Mouse (Mus musculus) forebrain, embryonic 12.5 days (tissue): ENCODE data around the gene Pla2g7. TPM values are rescaled to one million over a fixed set of nuclear protein-coding genes. Genes with fewer than 3 reads are reported as not detected.

Experiments
- ATAC-seq: fragments of 200-750 bp; cut with Nextera tagmentation; 2 replicates; pipeline ENCODE4 v1.8.0; 2017; ENCODE audit warnings: moderate TSS enrichment; ENCODE audit not compliant: low FRiP score
- H3K27ac ChIP-seq: fragments of 300-500 bp; sonication (generic); 2 replicates; pipeline ENCODE4 v1.5.1; 2016; ENCODE audit warnings: mild to moderate bottlenecking
- H3K27me3 ChIP-seq: fragments of 300-500 bp; sonication (generic); 2 replicates; pipeline ENCODE4 v1.6.1; 2016; ENCODE audit warnings: mild to moderate bottlenecking
- H3K36me3 ChIP-seq: fragments of 300-500 bp; sonication (generic); replicated peaks from 2 replicates; pipeline ENCODE4 v1.6.1; 2016; ENCODE audit warnings: mild to moderate bottlenecking
- H3K4me1 ChIP-seq: fragments of 300-500 bp; sonication (generic); 2 replicates; pipeline ENCODE4 v1.6.1; 2016
- H3K4me2 ChIP-seq: fragments of 300-500 bp; sonication (generic); 2 replicates; pipeline ENCODE4 v1.6.1; 2016; ENCODE audit warnings: mild to moderate bottlenecking, moderate library complexity
- H3K4me3 ChIP-seq: fragments of 300-500 bp; sonication (generic); replicated peaks from 2 replicates; pipeline ENCODE4 v1.5.1; 2016; ENCODE audit warnings: mild to moderate bottlenecking
- H3K9ac ChIP-seq: fragments of 300-500 bp; sonication (generic); 2 replicates; pipeline ENCODE4 v1.6.1; 2016; ENCODE audit warnings: mild to moderate bottlenecking
- H3K9me3 ChIP-seq: fragments of 300-500 bp; sonication (generic); 2 replicates; pipeline ENCODE4 v1.6.1; 2016
- WGBS: fragments of 180-500 bp; shearing (Covaris S2); methylation state at CpG from one replicate; pipeline ENCODE4 v1.1.7; 2016; 5-methylcytosine and 5-hydroxymethylcytosine counted together
- polyA plus RNA-seq: library from polyadenylated mRNA; unstranded; fragments of >200 nt; fragmentation: Nextera tagmentation; extraction: Ambion mirVana; gene quantifications from 2 replicates; pipeline ENCODE4 v1.2.1, GENCODE M21; 2016

Pla2g7 gene
- polyA plus RNA-seq, 1 experiment from 2014 or later = 3.4 TPM

DNA sequence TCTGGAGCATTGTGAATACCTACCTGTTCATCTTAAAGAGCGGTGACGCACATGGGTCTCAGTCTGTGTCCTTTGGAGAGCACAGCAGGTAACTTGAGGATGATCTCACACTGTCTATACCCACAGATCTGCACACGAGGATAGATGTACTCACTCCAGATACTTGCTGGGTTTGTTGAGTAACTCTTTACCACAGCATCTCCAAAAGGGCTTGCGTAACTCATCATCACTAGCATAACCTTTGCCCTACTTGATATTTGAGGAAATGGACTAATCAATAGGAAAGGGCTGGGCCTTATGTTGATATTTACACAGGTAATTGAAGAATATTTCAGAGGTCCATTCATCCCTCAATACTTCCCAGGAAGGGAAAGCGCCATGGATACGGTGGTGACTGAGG lies 21.9 kb downstream of the Pla2g7 start:
- 92% methylated on average over 6 of the region's 6 CpGs for WGBS
- H3K9ac ChIP-seq = no peak overlapping the region
- no peak overlapping the region for H3K4me2 ChIP-seq
- H3K4me1 ChIP-seq = no peaks in the 10 kb centered on the region
- H3K9me3 ChIP-seq = no peaks in the 10 kb centered on the region
- H3K4me3 ChIP-seq = no peak overlapping the region
- ATAC-seq = no peak
- no peaks in the 10 kb centered on the region for H3K27me3 ChIP-seq
- H3K27ac ChIP-seq = no peak overlapping the region
- no peaks in the 10 kb centered on the region for H3K36me3 ChIP-seq

- Histone ChIP-seq H3K9ac (no peak overlapping the region), H3K4me1 (no peaks in the 10 kb centered on the region), H3K4me2 (no peak overlapping the region), H3K4me3 (no peak overlapping the region), H3K9me3 (no peaks in the 10 kb centered on the region), H3K27me3 (no peaks in the 10 kb centered on the region), H3K27ac (no peak overlapping the region), H3K36me3 (no peaks in the 10 kb centered on the region)
- 84% methylated on average over 5 of the region's 5 CpGs for WGBS
- no peak for ATAC-seq
These were observed 22.6 kb downstream of the Pla2g7 start for GRCm38 (mm10) chr17:43590531-43590930.

DNA sequence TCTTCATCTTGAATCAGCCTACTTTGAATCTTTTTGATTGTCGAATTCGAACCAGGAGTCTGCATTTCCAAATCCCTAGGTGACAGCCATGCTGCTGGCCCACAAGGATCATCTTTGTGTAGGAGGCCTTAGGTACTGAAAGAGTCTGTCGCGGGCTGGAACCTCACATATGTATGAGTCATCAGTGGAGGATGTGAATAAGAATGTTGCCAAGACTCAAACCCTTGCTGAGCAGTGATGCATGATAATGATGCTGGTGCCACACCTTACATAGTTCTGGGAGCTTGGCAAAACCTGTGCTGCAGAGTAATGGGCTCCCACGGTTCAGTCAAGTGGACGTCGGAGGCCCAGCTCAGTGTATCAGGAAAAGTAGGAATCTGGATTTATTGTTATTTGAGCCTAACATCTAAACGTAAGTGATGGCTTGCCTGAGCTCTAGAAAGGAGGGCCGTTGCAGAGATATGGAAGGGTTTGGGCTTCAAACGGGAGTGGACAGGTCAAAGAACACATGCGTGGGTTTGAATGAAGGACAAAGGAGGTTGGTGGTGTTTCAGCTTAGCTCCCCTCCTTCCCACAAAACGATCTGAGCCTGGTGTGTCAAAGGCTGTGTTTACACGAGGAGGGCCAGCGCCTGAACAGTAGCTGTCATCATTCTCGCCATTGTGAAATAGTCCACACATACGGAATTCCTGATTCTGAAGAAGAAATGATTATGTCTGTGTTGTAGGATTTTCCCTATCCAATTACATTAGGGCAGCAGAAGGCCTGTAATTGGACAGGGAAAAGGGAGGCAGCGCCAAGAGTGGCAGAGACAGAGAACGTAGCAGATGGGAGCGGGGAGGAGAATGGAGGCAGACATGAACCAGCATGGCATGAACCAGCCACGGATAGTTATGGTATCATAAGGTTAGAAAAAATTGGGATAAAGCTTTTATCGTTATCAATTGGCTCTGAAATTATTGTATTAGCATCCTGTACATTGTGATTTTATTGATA lies 24.7 kb downstream of the Pla2g7 start:
- no peaks in the 10 kb centered on the region for H3K27me3 ChIP-seq
- H3K27ac ChIP-seq = no peak overlapping the region
- no peak overlapping the region for H3K4me3 ChIP-seq
- ATAC-seq = no peak
- H3K4me1 ChIP-seq = no peaks in the 10 kb centered on the region
- no peak overlapping the region for H3K4me2 ChIP-seq
- 0 out of 2 replicates have a peak, but pooled peaks cover 4% of the 10 kb centered on the region for H3K9me3 ChIP-seq
- WGBS = 89% methylated on average over 21 of the region's 21 CpGs
- no peaks in the 10 kb centered on the region for H3K36me3 ChIP-seq
- no peak overlapping the region for H3K9ac ChIP-seq

GRCm38 (mm10) chr17:43597742-43598141 lies 29.8 kb downstream of the Pla2g7 start:
- Histone ChIP-seq H3K4me1 (no peaks in the 10 kb centered on the region), H3K9ac (no peak overlapping the region), H3K4me3 (no peak overlapping the region), H3K4me2 (no peak overlapping the region), H3K36me3 (no peaks in the 10 kb centered on the region), H3K27ac (no peak overlapping the region), H3K9me3 (0 out of 2 replicates have a peak, but pooled peaks cover 6% of the 10 kb centered on the region), H3K27me3 (no peaks in the 10 kb centered on the region)
- WGBS = 96% methylated on average over 2 of the region's 2 CpGs
- ATAC-seq = no peak

- H3K9ac ChIP-seq = no peak overlapping the region
- 0 out of 2 replicates have a peak, but pooled peaks cover 6% of the 10 kb centered on the region for H3K9me3 ChIP-seq
- ATAC-seq = no peak
- H3K4me1 ChIP-seq = no peaks in the 10 kb centered on the region
- WGBS = 66% methylated on average over 4 of the region's 4 CpGs
- H3K27me3 ChIP-seq = no peaks in the 10 kb centered on the region
- H3K27ac ChIP-seq = no peak overlapping the region
- H3K4me2 ChIP-seq = no peak overlapping the region
- H3K4me3 ChIP-seq = no peak overlapping the region
- H3K36me3 ChIP-seq = no peaks in the 10 kb centered on the region
These were observed 30.8 kb downstream of the Pla2g7 start for GRCm38 (mm10) chr17:43598706-43599105.

- no peaks in the 10 kb centered on the region for H3K36me3 ChIP-seq
- no peak overlapping the region for H3K9ac ChIP-seq
- no peak overlapping the region for H3K4me3 ChIP-seq
- H3K27ac ChIP-seq = no peak overlapping the region
- peak; percentile 44; the same call in 1 of the 2 replicates for ATAC-seq
- no peaks in the 10 kb centered on the region for H3K9me3 ChIP-seq
- H3K27me3 ChIP-seq = no peaks in the 10 kb centered on the region
- H3K4me2 ChIP-seq = no peak overlapping the region
- no peaks in the 10 kb centered on the region for H3K4me1 ChIP-seq
- WGBS = 11% methylated on average over 3 of the region's 3 CpGs
These were observed 38.8 kb downstream of the Pla2g7 start for GRCm38 (mm10) chr17:43606704-43607103.

DNA sequence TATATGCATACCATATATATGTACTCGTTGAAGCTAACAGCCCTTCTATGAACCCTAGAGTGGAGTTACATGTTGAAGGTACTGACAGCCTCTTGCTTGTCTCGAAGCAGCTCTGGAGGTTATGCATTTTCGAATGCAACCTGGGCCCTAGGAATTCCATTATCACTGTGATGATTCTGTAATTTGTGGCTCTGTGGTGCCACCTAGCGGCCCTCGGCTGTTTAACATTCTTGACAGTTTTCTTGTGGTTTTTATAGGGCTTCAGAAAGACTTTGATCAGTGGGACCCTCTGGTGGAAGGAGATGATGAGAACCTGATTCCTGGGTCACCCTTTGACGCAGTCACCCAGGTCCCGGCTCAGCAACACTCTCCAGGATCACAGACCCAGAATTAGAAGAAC lies 43.7 kb downstream of the Pla2g7 start:
- H3K9me3 ChIP-seq = no peaks in the 10 kb centered on the region
- peak; percentile 77; the same call in 1 of the 2 replicates for ATAC-seq
- H3K4me2 ChIP-seq = no peak overlapping the region
- 23% methylated on average over 7 of the region's 7 CpGs for WGBS
- no peak overlapping the region for H3K9ac ChIP-seq
- no peak overlapping the region for H3K27ac ChIP-seq
- no peaks in the 10 kb centered on the region for H3K27me3 ChIP-seq
- no peaks in the 10 kb centered on the region for H3K36me3 ChIP-seq
- H3K4me3 ChIP-seq = no peak overlapping the region
- H3K4me1 ChIP-seq = no peaks in the 10 kb centered on the region

DNA sequence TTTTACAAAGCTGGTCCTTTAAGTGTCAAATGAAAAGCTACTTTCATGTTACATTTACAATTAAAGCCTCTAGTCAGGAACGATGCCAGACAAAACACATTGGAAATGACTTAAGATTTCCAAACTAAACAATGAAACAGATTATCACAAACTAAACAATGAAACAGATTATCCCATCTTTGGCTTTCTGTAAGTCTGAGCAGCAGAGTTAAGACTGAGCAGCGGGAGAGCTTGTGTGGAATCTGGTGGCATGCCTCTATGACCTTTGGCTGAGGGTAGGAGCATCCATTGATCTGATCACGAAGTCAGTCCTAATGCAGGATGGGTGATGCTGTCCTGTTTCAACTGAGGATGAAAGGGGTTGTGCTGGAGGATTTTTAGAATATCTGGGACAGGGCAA lies 44.3 kb downstream of the Pla2g7 start:
- Histone ChIP-seq H3K4me1 (no peaks in the 10 kb centered on the region), H3K9me3 (no peaks in the 10 kb centered on the region), H3K4me3 (no peak overlapping the region), H3K4me2 (no peak overlapping the region), H3K27me3 (no peaks in the 10 kb centered on the region), H3K27ac (no peak overlapping the region), H3K9ac (no peak overlapping the region), H3K36me3 (no peaks in the 10 kb centered on the region)
- WGBS = 66% methylated on average over 3 of the region's 3 CpGs
- no peak for ATAC-seq

GRCm38 (mm10) chr17:43619156-43619555 lies 51.3 kb downstream of the Pla2g7 start:
- H3K27me3 ChIP-seq = no peaks in the 10 kb centered on the region
- ATAC-seq = no peak
- no peaks in the 10 kb centered on the region for H3K36me3 ChIP-seq
- no peaks in the 10 kb centered on the region for H3K9me3 ChIP-seq
- no peak overlapping the region for H3K9ac ChIP-seq
- H3K4me2 ChIP-seq = no peak overlapping the region
- WGBS = 91% methylated on average over 9 of the region's 9 CpGs
- no peak overlapping the region for H3K4me3 ChIP-seq
- no peak overlapping the region for H3K27ac ChIP-seq
- no peaks in the 10 kb centered on the region for H3K4me1 ChIP-seq

GRCm38 (mm10) chr17:43622076-43622475 lies 54.2 kb downstream of the Pla2g7 start:
- no peak overlapping the region for H3K9ac ChIP-seq

GRCm38 (mm10) chr17:43628246-43628645 lies 60.3 kb downstream of the Pla2g7 start:
- no peaks in the 10 kb centered on the region for H3K36me3 ChIP-seq
- H3K27me3 ChIP-seq = peaks cover 51% of the 10 kb centered on the region
- H3K4me1 ChIP-seq = peaks cover 15% of the 10 kb centered on the region
- no peak overlapping the region for H3K9ac ChIP-seq
- H3K9me3 ChIP-seq = no peaks in the 10 kb centered on the region
- H3K4me2 ChIP-seq = no peak overlapping the region
- ATAC-seq = no peak
- no peak overlapping the region for H3K27ac ChIP-seq
- H3K4me3 ChIP-seq = no peak overlapping the region
- WGBS = 93% methylated on average over 10 of the region's 10 CpGs

More at GRCm38 (mm10) chr17:43622076-43622475, 54.2 kb downstream of the Pla2g7 start:
- Histone ChIP-seq H3K4me1 (no peaks in the 10 kb centered on the region), H3K27ac (no peak overlapping the region), H3K4me2 (no peak overlapping the region), H3K27me3 (peaks cover under 1% of the 10 kb centered on the region; the same call in 1 of the 2 replicates), H3K4me3 (no peak overlapping the region), H3K9me3 (no peaks in the 10 kb centered on the region), H3K36me3 (no peaks in the 10 kb centered on the region)
- no peak for ATAC-seq
- 91% methylated on average over 10 of the region's 10 CpGs for WGBS

DNA sequence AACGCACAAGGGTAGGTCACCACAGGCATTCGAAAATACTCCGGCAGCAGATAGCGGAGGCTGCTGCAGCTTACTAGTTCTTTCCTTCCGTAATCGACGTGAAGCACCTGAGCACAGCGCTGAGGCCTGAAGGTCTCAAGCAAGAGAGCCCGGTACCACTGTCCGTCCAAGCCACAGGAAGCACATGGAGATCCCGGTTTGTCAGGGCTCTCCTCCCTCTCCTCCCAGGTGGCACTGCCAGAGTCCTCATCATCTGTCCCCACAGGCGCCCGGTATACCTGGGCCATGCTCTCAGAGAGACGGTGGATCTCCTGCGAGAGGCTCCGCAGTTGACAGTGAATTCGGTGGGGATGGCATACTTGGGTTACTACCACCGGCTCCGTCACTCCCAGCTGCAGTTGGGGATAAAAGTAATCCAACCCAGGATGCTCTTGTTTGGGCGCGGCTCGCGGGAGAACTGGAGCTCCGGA lies 61.2 kb downstream of the Pla2g7 start:
- Histone ChIP-seq H3K4me2 (peak overlapping the region; percentile 84), H3K9me3 (no peaks in the 10 kb centered on the region), H3K27me3 (peaks cover 51% of the 10 kb centered on the region), H3K36me3 (no peaks in the 10 kb centered on the region), H3K9ac (0 out of 2 replicates have a peak overlapping the region, but pooled peaks have one; percentile 42), H3K27ac (no peak overlapping the region), H3K4me1 (peaks cover 15% of the 10 kb centered on the region), H3K4me3 (peak overlapping the region; percentile 46)
- 21% methylated on average over 24 of the region's 24 CpGs for WGBS
- ATAC-seq = no peak
